Mouse (Mus musculus) forebrain, embryonic 14.5 days (tissue): Measurements from ENCODE around the gene Tmem198. TPM values are rescaled to one million over a fixed set of nuclear protein-coding genes. Genes with fewer than 3 reads are reported as not detected.

Experiments
- ATAC-seq: fragments of 200-750 bp; cut with Nextera tagmentation; 2 replicates; pipeline ENCODE4 v1.8.0; 2017; ENCODE audit warnings: mild to moderate bottlenecking, moderate library complexity
- DNase-seq: peaks from one replicate; pipeline ENCODE4 v3.0.0-alpha.2; 2015; ENCODE audit warnings: low spot score
- H3K27ac ChIP-seq: fragments of 300-500 bp; sonication (generic); 2 replicates; pipeline ENCODE4 v1.5.1; 2014; ENCODE audit warnings: low read depth, mild to moderate bottlenecking, control low read depth, low read length, moderate library complexity
- H3K27me3 ChIP-seq: fragments of 300-500 bp; sonication (generic); replicated peaks from 2 replicates; pipeline ENCODE4 v1.6.1; 2014; ENCODE audit warnings: low read length, control low read depth, mixed read lengths; ENCODE audit not compliant: control insufficient read depth, insufficient read depth
- H3K36me3 ChIP-seq: fragments of 300-500 bp; sonication (generic); 2 replicates; pipeline ENCODE4 v1.6.1; 2014; ENCODE audit warnings: low read length, control low read depth; ENCODE audit not compliant: control insufficient read depth, insufficient read depth
- H3K4me1 ChIP-seq: fragments of 300-500 bp; sonication (generic); 2 replicates; pipeline ENCODE4 v1.6.1; 2014; ENCODE audit warnings: antibody characterized with exemption, low read length, control low read depth; ENCODE audit not compliant: control insufficient read depth, insufficient read depth
- H3K4me2 ChIP-seq: fragments of 300-500 bp; sonication (generic); 2 replicates; pipeline ENCODE4 v1.6.1; 2014; ENCODE audit warnings: mild to moderate bottlenecking, control low read depth, low read length
- H3K4me3 ChIP-seq: fragments of 300-500 bp; sonication (generic); 2 replicates; pipeline ENCODE4 v1.5.1; 2014; ENCODE audit warnings: low read depth, low read length, control low read depth
- H3K9ac ChIP-seq: fragments of 300-500 bp; sonication (generic); 2 replicates; pipeline ENCODE4 v1.6.1; 2014; ENCODE audit warnings: mild to moderate bottlenecking, low read length, control low read depth, moderate library complexity
- H3K9me3 ChIP-seq: fragments of 300-500 bp; sonication (generic); replicated peaks from 2 replicates; pipeline ENCODE4 v1.6.1; 2016; ENCODE audit warnings: low read length, control low read depth, mixed read lengths; ENCODE audit not compliant: control insufficient read depth
- WGBS: fragments of 180-500 bp; shearing (Covaris S2); extraction: QIAGEN DNeasy Blood & Tissue Kit; methylation state at CpG from one replicate; pipeline ENCODE4 v1.1.7; 2014; 5-methylcytosine and 5-hydroxymethylcytosine counted together
- polyA plus RNA-seq: library from polyadenylated mRNA; unstranded; fragments of >200 nt; fragmentation: Nextera tagmentation; extraction: Ambion mirVana; gene quantifications from 2 replicates; pipeline ENCODE4 v1.2.1, GENCODE M21; 2014

Gene Tmem198
- polyA plus RNA-seq, 1 experiment from 2014 or later: 41.3 TPM

DNA sequence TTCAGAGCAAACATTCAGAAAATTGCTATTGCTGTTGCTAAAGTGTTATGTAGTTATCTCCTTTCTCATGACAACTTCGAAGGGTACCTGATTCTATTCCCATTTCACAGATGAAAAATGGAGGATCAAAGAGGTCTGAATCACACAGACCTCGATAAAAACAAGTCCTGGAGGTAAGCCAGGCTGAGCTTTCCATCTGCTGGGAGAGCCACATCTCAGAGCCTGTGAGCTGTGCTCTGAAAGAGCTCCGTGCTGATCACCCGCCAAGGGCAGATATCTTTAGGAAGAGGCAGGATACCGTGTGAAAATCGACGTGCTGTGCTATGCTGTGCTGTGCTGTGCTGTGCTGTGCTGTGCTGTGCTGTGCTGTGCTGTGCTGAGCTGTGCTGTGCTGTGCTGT lies 19.0 kb upstream of the Tmem198 start:
- 63% methylated on average over 7 of the region's 7 CpGs for WGBS
- H3K4me1 ChIP-seq: peaks cover 18% of the 10 kb centered on the region

DNA sequence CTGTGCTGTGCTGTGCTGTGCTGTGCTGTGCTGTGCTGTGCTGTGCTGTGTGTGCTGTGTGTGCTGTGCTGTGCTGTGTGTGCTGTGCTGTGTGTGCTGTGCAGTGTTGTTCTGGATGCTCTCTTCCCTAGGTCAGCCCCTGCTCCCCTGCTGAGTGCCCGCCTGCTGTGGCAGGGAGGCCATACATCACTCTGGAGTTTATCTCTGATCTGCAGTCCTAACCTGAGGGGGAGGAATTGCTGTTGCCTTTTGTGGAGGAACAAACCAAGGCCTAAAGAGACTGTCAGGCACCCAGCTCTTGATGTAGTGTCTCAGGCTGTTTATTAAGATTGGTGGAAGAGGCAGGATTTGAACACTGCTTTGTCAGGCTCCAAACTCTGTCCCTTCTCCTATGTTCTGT lies 16.7 kb upstream of the Tmem198 start:
- H3K4me1 ChIP-seq: peaks cover 9% of the 10 kb centered on the region; the same call in 1 of the 2 replicates
- DNase-seq: no peak
- H3K9ac ChIP-seq: no peak overlapping the region
- no peak overlapping the region for H3K27ac ChIP-seq
- WGBS: 29% methylated on average over 1 of the region's 1 CpGs
- H3K4me2 ChIP-seq: no peak overlapping the region
- H3K9me3 ChIP-seq: no peaks in the 10 kb centered on the region
- no peaks in the 10 kb centered on the region for H3K36me3 ChIP-seq
- no peak for ATAC-seq
- H3K4me3 ChIP-seq: no peak overlapping the region
- peaks cover 7% of the 10 kb centered on the region for H3K27me3 ChIP-seq

More for the DNA sequence above, 19.0 kb upstream of the Tmem198 start:
- Histone ChIP-seq H3K9ac (no peak overlapping the region), H3K9me3 (no peaks in the 10 kb centered on the region), H3K27me3 (peaks cover 7% of the 10 kb centered on the region), H3K27ac (no peak overlapping the region), H3K4me3 (no peak overlapping the region), H3K36me3 (no peaks in the 10 kb centered on the region), H3K4me2 (no peak overlapping the region)
- DNase-seq (no peak), ATAC-seq (no peak)

DNA sequence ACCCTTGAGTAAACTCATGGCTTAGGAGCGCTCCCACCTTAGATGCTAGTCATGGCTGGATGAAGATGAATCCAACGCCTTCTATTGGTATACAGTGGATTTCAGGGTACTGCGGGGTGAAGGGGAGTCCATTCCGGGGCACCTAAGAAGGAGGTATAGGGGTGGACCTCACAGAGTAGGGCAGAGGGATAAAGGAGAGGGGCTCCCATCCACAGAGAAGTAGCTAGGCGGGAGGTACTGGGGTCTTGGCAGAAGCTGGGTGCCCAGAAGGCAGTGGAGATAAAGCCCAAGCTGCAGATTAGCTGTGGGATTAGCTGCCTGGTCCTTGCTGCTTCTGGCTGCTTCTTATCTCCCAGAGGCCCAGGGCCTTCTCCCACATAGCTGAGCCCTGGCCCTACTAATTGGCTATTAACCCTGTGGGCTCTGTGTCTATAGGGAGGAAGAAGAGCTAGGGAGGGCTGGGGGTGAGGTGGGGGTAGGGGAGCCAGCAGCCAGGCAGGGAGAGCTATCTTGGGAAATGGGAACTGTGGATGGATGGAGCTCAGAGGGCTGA lies 15.6 kb upstream of the Tmem198 start:
- no peak for ATAC-seq
- no peaks in the 10 kb centered on the region for H3K27me3 ChIP-seq
- WGBS: 63% methylated on average over 5 of the region's 5 CpGs

DNA sequence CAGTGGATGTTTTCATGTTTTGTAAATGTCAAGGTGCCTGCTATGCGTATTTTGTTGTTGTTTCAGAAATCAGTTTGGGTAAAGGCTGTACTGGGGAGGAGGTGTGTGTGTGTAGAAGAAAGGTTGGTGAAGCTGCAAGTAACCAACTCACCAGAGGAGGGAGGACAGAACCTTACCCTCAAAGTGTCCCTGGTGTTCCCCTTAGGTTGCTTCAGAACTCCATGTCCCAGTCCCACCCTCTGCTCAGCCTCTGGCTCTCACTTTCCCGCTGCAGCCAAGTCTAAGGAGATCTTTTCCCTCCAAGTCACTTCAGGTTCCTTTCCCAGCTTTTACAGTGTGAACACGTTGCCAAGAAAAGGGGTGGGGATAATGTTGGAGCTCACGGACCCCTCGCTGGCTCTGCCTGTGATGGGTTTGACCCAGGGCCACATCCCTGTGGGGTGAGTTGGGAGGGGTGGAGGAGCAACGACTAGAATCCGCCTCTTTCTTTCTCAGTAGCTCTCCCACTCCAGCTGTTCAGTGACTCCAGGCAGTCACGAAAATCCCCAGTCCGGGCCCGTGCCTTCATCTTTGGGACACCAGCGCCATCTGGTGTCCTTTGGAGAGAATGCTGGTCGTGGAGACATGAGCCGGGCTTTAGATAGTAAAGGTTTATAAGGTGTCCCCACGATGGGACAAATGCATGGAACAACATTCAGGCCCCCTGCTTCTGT lies 12.0 kb upstream of the Tmem198 start:
- 6% methylated on average over 14 of the region's 14 CpGs for WGBS
- Histone ChIP-seq H3K9me3 (no peaks in the 10 kb centered on the region), H3K4me1 (0 out of 2 replicates have a peak, but pooled peaks cover 3% of the 10 kb centered on the region), H3K36me3 (peaks cover 5% of the 10 kb centered on the region), H3K9ac (no peak overlapping the region), H3K27me3 (no peaks in the 10 kb centered on the region), H3K4me3 (no peak overlapping the region), H3K4me2 (peak overlapping the region; percentile 14; the same call in 1 of the 2 replicates), H3K27ac (no peak overlapping the region)
- DNase-seq (peak; percentile 91), ATAC-seq (peak; percentile 79)

More for the DNA sequence above, 15.6 kb upstream of the Tmem198 start:
- H3K36me3 ChIP-seq: no peaks in the 10 kb centered on the region
- no peak overlapping the region for H3K4me2 ChIP-seq
- no peak overlapping the region; the same call in 1 of the 2 replicates for H3K27ac ChIP-seq
- H3K4me3 ChIP-seq: no peak overlapping the region
- DNase-seq: no peak
- H3K9ac ChIP-seq: 0 out of 2 replicates have a peak overlapping the region, but pooled peaks have one; percentile 13
- no peaks in the 10 kb centered on the region for H3K9me3 ChIP-seq
- peaks cover 3% of the 10 kb centered on the region; the same call in 1 of the 2 replicates for H3K4me1 ChIP-seq

DNA sequence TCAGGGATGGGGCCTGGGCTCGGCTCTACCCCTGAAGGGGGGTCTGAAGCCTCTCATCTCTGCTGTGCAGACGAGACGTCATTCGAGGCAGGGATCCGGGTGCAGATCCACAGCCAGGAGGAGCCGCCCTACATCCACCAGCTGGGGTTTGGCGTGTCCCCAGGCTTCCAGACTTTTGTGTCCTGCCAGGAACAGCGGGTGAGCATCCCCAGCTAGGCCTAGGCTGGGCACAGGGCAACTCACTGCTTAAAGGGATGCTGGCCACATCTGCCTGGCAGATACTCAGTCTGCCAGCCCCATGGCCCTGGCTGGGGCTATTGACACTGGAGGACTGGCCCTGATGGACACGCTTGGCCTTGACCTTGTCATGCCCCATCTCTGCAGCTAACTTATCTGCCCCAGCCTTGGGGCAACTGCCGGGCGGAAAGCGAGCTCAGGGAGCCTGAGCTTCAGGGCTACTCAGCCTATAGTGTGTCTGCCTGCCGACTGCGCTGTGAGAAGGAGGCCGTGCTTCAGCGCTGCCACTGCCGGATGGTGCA lies 10.0 kb upstream of the Tmem198 start:
- Histone ChIP-seq H3K4me3 (no peak overlapping the region), H3K9ac (no peak overlapping the region), H3K36me3 (peaks cover 25% of the 10 kb centered on the region), H3K4me1 (0 out of 2 replicates have a peak, but pooled peaks cover 3% of the 10 kb centered on the region), H3K27me3 (no peaks in the 10 kb centered on the region), H3K27ac (no peak overlapping the region), H3K9me3 (no peaks in the 10 kb centered on the region), H3K4me2 (no peak overlapping the region)
- no peak for ATAC-seq
- WGBS: 81% methylated on average over 17 of the region's 17 CpGs
- DNase-seq: no peak

DNA sequence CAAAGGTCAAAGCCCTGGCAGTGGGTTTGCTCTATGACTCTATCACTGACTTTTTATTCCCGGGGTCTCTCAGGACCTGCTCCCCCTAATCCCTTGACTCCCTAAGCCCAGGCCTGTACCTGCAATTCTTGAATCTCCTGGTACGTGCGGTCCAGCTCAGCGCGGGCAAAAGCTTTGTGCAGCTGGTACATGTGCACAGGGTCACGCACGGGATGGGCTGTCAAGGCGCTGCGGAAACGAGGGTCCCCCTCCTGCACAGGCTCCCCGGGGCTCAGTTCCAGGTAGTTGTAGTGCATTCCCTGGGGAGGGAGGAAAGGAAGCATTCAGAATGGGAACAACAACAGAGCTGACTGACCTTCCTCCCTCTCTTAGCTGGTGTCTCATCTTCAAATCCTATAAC lies 2.9 kb upstream of the Tmem198 start:
- no peak for ATAC-seq
- no peaks in the 10 kb centered on the region for H3K27me3 ChIP-seq
- no peak overlapping the region for H3K27ac ChIP-seq
- H3K36me3 ChIP-seq: peaks cover 54% of the 10 kb centered on the region
- no peak overlapping the region for H3K4me3 ChIP-seq
- WGBS: 95% methylated on average over 11 of the region's 11 CpGs
- H3K4me1 ChIP-seq: peaks cover 29% of the 10 kb centered on the region
- H3K9ac ChIP-seq: no peak overlapping the region
- H3K4me2 ChIP-seq: no peak overlapping the region
- no peak for DNase-seq
- no peaks in the 10 kb centered on the region for H3K9me3 ChIP-seq

DNA sequence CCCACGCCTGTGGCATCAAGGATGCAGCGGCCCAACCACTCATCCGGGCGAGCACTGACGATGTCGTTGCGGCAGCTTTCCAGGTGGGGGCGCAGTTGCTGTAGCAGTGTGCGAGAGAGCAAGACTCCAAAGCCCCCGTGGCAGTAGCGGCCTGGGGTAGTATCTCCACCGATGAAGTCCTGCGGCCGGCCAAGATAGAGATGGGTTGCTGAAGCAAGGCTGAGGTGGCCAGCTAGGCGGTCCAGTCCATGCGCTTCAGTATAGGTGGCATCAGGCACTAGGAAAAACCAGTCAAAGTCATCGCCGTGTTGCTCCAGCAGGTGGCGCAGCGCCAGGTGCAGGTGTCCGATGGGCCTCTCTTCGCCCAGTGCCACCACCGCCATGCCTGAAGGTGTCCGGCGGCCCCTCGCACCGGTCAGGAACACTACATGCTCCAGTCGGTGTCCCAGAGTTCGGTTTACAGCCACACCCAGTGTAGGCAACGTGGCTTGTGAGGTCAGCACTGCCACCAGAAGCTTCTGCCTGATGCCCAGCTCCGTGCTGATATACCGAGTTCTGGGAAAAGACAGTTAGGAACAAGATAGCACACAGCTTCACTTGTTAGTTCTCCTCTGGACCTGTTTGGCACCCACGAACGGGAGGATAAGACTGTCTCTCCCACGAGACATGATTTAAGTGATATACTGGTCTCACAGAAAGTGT lies 1.9 kb upstream of the Tmem198 start:
- peak overlapping the region; percentile 85 for H3K4me3 ChIP-seq
- no peaks in the 10 kb centered on the region for H3K9me3 ChIP-seq
- H3K4me1 ChIP-seq: peaks cover 30% of the 10 kb centered on the region
- H3K9ac ChIP-seq: peak overlapping the region; percentile 30; the same call in 1 of the 2 replicates
- H3K27ac ChIP-seq: no peak overlapping the region
- peaks cover 49% of the 10 kb centered on the region for H3K36me3 ChIP-seq
- peak; percentile 76 for DNase-seq
- peak; percentile 2; the same call in 1 of the 2 replicates for ATAC-seq
- H3K4me2 ChIP-seq: peak overlapping the region; percentile 89
- H3K27me3 ChIP-seq: no peaks in the 10 kb centered on the region; the same call in 1 of the 2 replicates
- 11% methylated on average over 35 of the region's 35 CpGs for WGBS

DNA sequence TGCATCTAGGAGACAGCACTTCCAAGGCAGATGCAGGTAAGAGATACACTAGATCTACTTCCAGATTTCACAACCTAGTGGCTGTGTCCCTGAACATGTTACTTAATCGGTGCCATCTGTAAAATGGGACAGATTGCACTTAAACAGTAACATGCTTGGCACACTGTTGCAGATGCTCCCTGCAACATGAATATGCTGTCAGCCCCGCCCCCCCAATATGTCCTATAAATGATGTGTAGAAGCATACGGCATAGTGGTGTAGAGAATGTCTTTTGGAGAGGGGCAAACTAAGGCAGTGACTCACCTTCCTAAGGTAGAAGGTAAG lies 1.4 kb upstream of the Tmem198 start:
- WGBS: 48% methylated on average over 3 of the region's 3 CpGs
- H3K4me2 ChIP-seq: peak overlapping the region; percentile 89
- DNase-seq (peak; percentile 52), ATAC-seq (no peak)
- peak overlapping the region; percentile 30; the same call in 1 of the 2 replicates for H3K9ac ChIP-seq
- H3K27me3 ChIP-seq: no peaks in the 10 kb centered on the region; the same call in 1 of the 2 replicates
- no peak overlapping the region for H3K27ac ChIP-seq
- H3K4me3 ChIP-seq: peak overlapping the region; percentile 85
- no peaks in the 10 kb centered on the region for H3K9me3 ChIP-seq
- peaks cover 30% of the 10 kb centered on the region for H3K4me1 ChIP-seq
- H3K36me3 ChIP-seq: peaks cover 49% of the 10 kb centered on the region
